Comparison of ENCODE assay signal across 15 mouse cellular contexts in the genomic region with DNA sequence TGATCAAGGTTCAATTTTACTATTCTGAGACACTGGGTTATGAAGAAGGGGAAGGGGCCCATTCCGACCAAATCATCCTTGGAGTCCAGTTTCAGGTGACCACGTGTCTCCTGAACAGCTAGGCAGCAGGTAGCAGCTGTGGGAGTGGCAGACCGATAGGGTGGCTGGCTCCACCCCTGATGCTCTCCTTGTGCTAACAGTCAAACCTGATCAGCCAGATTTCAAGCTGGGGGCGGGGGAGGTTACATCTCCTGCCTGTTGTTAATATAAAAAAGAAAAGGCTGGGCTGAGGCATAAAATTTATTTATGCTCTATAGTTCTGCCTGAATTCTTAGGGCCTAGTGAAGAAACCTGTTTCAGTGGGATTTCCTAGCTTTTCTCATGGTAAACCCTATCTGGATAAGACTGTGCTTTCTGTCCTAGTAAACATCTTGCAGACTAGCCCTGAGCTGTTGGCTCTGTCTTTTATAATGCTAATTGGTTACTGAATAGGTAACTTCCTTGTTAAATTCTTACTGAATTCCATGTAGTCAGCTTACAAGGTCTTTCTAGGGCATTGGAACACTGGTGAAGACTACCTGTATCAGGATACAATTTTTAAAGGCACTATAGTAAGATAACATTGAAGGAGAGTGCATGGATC. TPM values are rescaled to one million over a fixed set of nuclear protein-coding genes. Genes with fewer than 3 reads are reported as not detected.
"Had no signal": no experiment of that assay in that cellular context is flagged by ENCODE, and none has a peak within 500 bp of the region (broad histone marks: within the 10 kb centered on the region; RNA-seq: fewer than 3 reads in every experiment).

No protein-coding gene starts in this region.

RNA-seq across cellular contexts. Expression of a gene that starts 16.4 kb away (rescaled TPM):
- polyA plus RNA-seq: lung, embryonic 15.5 days; lung, postnatal 0 days; macrophage; midbrain, embryonic 11.5 days; midbrain, embryonic 13.5 days; midbrain, embryonic 15.5 days; midbrain, postnatal 0 days; neural tube, embryonic 12.5 days; neural tube, embryonic 14.5 days; stomach, embryonic 15.5 days; thymus, postnatal 0 days; urinary bladder, adult 2 months had no signal

RNA-seq across cellular contexts. Expression of a gene that starts 32.3 kb away (rescaled TPM):
- polyA plus RNA-seq: liver, postnatal 0 days; lung, adult 2 months; lung, embryonic 15.5 days; lung, postnatal 0 days; macrophage; midbrain, embryonic 11.5 days; midbrain, embryonic 13.5 days; midbrain, embryonic 15.5 days; midbrain, postnatal 0 days; neural tube, embryonic 12.5 days; neural tube, embryonic 14.5 days; spleen, adult 2 months; stomach, embryonic 15.5 days; thymus, postnatal 0 days; urinary bladder, adult 2 months had no signal

RNA-seq across cellular contexts. Expression of a gene that starts 41.2 kb away (rescaled TPM):
- polyA plus RNA-seq: lung, adult 2 months; lung, embryonic 15.5 days; neural tube, embryonic 14.5 days; thymus, postnatal 0 days had no signal

RNA-seq across cellular contexts. Expression of a gene that starts 48.9 kb away (rescaled TPM):
- polyA plus RNA-seq: lung, adult 2 months; lung, embryonic 15.5 days; lung, postnatal 0 days; macrophage; midbrain, embryonic 11.5 days; midbrain, embryonic 13.5 days; midbrain, embryonic 15.5 days; midbrain, postnatal 0 days; neural tube, embryonic 12.5 days; neural tube, embryonic 14.5 days; stomach, embryonic 15.5 days; urinary bladder, adult 2 months had no signal

RNA-seq across cellular contexts. Expression of a gene that starts 57.8 kb away (rescaled TPM):
- polyA plus RNA-seq: macrophage; midbrain, embryonic 11.5 days; midbrain, embryonic 13.5 days; midbrain, embryonic 15.5 days; midbrain, postnatal 0 days; neural tube, embryonic 12.5 days; stomach, embryonic 15.5 days had no signal
